Comparison of ENCODE assay signal across 14 mouse cellular contexts in the genomic region with DNA sequence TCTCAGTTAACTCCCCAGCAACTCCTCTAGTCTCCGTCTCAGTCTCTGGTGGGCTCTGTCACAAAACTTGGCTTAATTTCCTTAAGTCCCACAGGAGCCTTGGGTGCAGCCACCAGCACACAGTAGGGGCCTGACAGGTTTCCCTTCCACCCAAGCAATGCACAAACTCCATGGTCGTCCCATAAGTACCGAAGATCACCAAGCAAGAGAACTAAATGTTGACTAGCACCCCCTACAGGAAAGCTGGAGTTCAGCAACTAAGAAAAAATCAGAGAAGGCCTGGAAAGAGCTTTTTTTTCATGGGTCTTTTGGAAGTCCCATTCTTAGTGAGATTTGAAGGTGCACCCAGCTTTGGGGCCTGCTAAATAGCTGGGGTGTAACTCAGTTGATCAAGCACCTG. TPM values are rescaled to one million over a fixed set of nuclear protein-coding genes. Genes with fewer than 3 reads are reported as not detected.
DNase-seq lines count a peak whose midpoint lies in the region; TF ChIP-seq lines count a peak whose summit lies in the region.
"Had no signal": no experiment of that assay in that cellular context is flagged by ENCODE, and none has a peak within 500 bp of the region (broad histone marks: within the 10 kb centered on the region; RNA-seq: fewer than 3 reads in every experiment).

No protein-coding gene starts in this region.

- DNase-seq in embryo, embryonic 11 days, result peak; percentile 11
- DNase-seq in embryo, embryonic 9.5 days (ENCODE audit: extremely low spot score), result no peak
- DNase-seq in left cerebral cortex, adult 2 months (ENCODE audit: extremely low spot score in 1 of 2, low spot score in 2 of 2), result no peak
- no peak for DNase-seq in left cerebral cortex, adult 9 months (ENCODE audit: low spot score in 2 of 2)
- DNase-seq in induced T-regulatory cell, adult 2 months (ENCODE audit: low read depth), result peak; percentile 32
- DNase-seq in cerebellum, postnatal 25 days, result no peak
- no peak for DNase-seq in adrenal gland, postnatal 25 days
- DNase-seq: cerebellum, adult 11 months; gastrocnemius, postnatal 10 days; heart, postnatal 36 days; right cerebral cortex, postnatal 4 days had no signal

- TF ChIP-seq CTCF in left cerebral cortex, adult 2 months (IDR thresholded peaks at IDR 0.05), result peak; percentile 63
- peak; percentile 82 for TF ChIP-seq CTCF in E14TG2a.4 (conservative IDR thresholded peaks at IDR 0.05; ENCODE audit: low read length)

- no peak overlapping the region for H3K27ac ChIP-seq in left cerebral cortex, adult 2 months
- H3K27ac ChIP-seq: neural tube, embryonic 12.5 days had no signal

- no peaks in the 10 kb centered on the region; the same call in 1 of the 2 replicates for H3K4me1 ChIP-seq in E14TG2a.4 (replicated peaks; ENCODE audit: low read depth, low read length)
- H3K4me1 ChIP-seq: neural tube, embryonic 12.5 days had no signal

- H3K4me3 ChIP-seq in left cerebral cortex, adult 2 months, result no peak overlapping the region
- H3K4me3 ChIP-seq in E14TG2a.4 (replicated peaks; ENCODE audit: low read length), result no peak overlapping the region
- H3K4me3 ChIP-seq: neural tube, embryonic 12.5 days had no signal

- H3K36me3 ChIP-seq in E14TG2a.4 (ENCODE audit: insufficient read depth, low read length), result no peaks in the 10 kb centered on the region
- H3K36me3 ChIP-seq: neural tube, embryonic 12.5 days had no signal

- H3K9me3 ChIP-seq in E14TG2a.4 (ENCODE audit: low read length), result peaks cover 23% of the 10 kb centered on the region
- H3K9me3 ChIP-seq: neural tube, embryonic 12.5 days had no signal

- intact Hi-C loops in left cerebral cortex, adult 2 months (cut with DNase I), result no loop called here

- H3K27me3 ChIP-seq in E14TG2a.4 (ENCODE audit: insufficient read depth, low read length), result peaks cover 12% of the 10 kb centered on the region
- H3K27me3 ChIP-seq: neural tube, embryonic 12.5 days had no signal

RNA-seq across cellular contexts. Expression of a gene that starts 14.1 kb away (rescaled TPM):
- total RNA-seq in left cerebral cortex, adult 2 months (2021), result under 1 TPM in 1 of 2 experiments, not detected in 1; 0.19 TPM
- total RNA-seq in adrenal gland, postnatal 25 days (2021), result 2.2 and 2.3 TPM in 2 replicates

RNA-seq across cellular contexts. Expression of a gene that starts 14.4 kb away (rescaled TPM):
- total RNA-seq in left cerebral cortex, adult 2 months (2021), result not detected
- not detected in 2 replicates for total RNA-seq in adrenal gland, postnatal 25 days (2021)
- total RNA-seq: layer of hippocampus, postnatal 14 days had no signal

RNA-seq across cellular contexts. Expression of a gene that starts 15.2 kb away (rescaled TPM):
- 10 to 100 TPM; 43.5 to 46.4 TPM for total RNA-seq in left cerebral cortex, adult 2 months (2021)
- 270 and 436 TPM in 2 replicates for total RNA-seq in adrenal gland, postnatal 25 days (2021)

RNA-seq across cellular contexts. Expression of a gene that starts 55.0 kb away (rescaled TPM):
- total RNA-seq in left cerebral cortex, adult 2 months (2021), result not detected
- not detected in 2 replicates for total RNA-seq in adrenal gland, postnatal 25 days (2021)
- total RNA-seq: gastrocnemius, postnatal 10 days; heart, postnatal 36 days; layer of hippocampus, postnatal 14 days had no signal

Comparison
In these comparisons a context has a peak if more than half of its experiments do, and no peak if none do; other contexts are left out.
1. DNase-seq: peak in embryo, embryonic 11 days (single experiment) and induced T-regulatory cell, adult 2 months (single experiment); none in embryo, embryonic 9.5 days (single experiment), left cerebral cortex, adult 2 months (0 of 2), left cerebral cortex, adult 9 months (0 of 2), cerebellum, postnatal 25 days (0 of 2) and adrenal gland, postnatal 25 days (single experiment).